Mouse (Mus musculus): ENCODE data around the gene Jup.

Jup gene

DNA sequence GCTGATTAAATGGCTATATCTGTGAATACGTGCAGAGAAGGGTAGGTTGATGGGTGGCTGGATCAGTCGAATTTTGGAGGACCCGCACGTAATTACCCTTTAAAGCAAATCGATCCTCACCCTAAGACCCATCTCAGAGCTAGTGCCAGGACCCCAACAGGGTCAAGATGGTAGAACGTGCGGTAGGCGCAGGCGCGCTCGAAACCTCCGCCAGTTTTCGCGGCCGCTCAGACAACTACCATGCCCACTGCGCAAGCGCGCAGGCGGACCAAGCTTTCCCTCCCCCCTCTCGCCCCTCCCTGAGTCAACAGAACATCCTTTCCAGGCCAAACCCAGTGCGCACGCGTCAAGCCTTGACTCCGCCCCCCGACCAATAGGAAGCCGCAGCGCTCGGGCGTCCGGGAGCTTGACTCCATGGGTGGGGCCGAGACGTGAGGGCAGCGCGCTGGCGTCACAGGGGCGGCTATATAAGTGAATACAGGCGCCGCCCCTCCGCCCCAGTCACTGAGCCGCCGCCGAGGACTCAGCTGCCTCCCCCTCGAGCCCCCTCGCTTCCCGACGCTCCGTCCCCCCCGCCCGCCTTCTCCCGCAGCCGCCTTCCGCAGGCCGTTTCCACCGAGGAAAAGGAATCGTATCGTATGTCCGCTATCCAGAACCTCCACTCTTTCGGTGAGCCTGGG is 77.9 kb downstream of the Jup start, which contains the start of gene Eif1:
Gene Eif1, plus strand, starts transcription at position 394 of the 680 bp plus-strand sequence.
- DNase-seq (ENCODE audit: low read depth, low spot score) = peak; percentile 100
